Mouse (Mus musculus): Measurements from ENCODE around the gene Chrm4. TPM values are rescaled to one million over a fixed set of nuclear protein-coding genes. Genes with fewer than 3 reads are reported as not detected.

The Chrm4 gene
- polyA plus RNA-seq, 1 experiment from 2014 or later: 0.74 TPM

Small RNAs within 50 kb of the gene (microRNA-seq; reads per million reads assigned to microRNA genes)
- not detected for gene Mir6999

Other genes starting within 250 kb of the Chrm4 start
- 27.1 and 28.9 TPM in 2 replicates for gene Atg13, start 216.7 kb upstream of the Chrm4 start, polyA plus RNA-seq (2016; fragmentation: Nextera tagmentation; extraction: Ambion mirVana)
- 24.8 and 26.9 TPM in 2 replicates for gene Harbi1, start 216.4 kb upstream of the Chrm4 start, polyA plus RNA-seq (2016; fragmentation: Nextera tagmentation; extraction: Ambion mirVana)
- 25.0 and 25.6 TPM in 2 replicates for gene Ambra1, start 197.1 kb upstream of the Chrm4 start, polyA plus RNA-seq (2016; fragmentation: Nextera tagmentation; extraction: Ambion mirVana)
- 2,212 and 2,218 TPM in 2 replicates for gene Mdk, start 5.0 kb downstream of the Chrm4 start, polyA plus RNA-seq (2016; fragmentation: Nextera tagmentation; extraction: Ambion mirVana)
- 0.23 and 0.41 TPM in 2 replicates for gene Gm9821, start 18.5 kb downstream of the Chrm4 start, polyA plus RNA-seq (2016; fragmentation: Nextera tagmentation; extraction: Ambion mirVana)
- gene Dgkz, start 48.6 kb downstream of the Chrm4 start, polyA plus RNA-seq (2016; fragmentation: Nextera tagmentation; extraction: Ambion mirVana): 42.1 and 45.0 TPM in 2 replicates
- gene Creb3l1, start 97.3 kb downstream of the Chrm4 start, polyA plus RNA-seq (2016; fragmentation: Nextera tagmentation; extraction: Ambion mirVana): 0.93 and 1.0 TPM in 2 replicates
- 41.3 and 42.3 TPM in 2 replicates for gene Phf21a, start 165.9 kb downstream of the Chrm4 start, polyA plus RNA-seq (2016; fragmentation: Nextera tagmentation; extraction: Ambion mirVana)

Measured in embryonic facial prominence, embryonic 10.5 days (tissue).